Mouse (Mus musculus): ENCODE measurements around the gene Mpi. TPM values are rescaled to one million over a fixed set of nuclear protein-coding genes. Genes with fewer than 3 reads are reported as not detected.

The Mpi gene
- polyA plus RNA-seq, 1 experiment from 2014 or later: 81.2 TPM

- H3K27ac ChIP-seq: peak overlapping the region; percentile 66
- no peaks in the 10 kb centered on the region for H3K27me3 ChIP-seq (replicated peaks)
- WGBS: 12% methylated on average over 3 of the region's 3 CpGs
- no peak overlapping the region for H3K4me2 ChIP-seq
- no peak for ATAC-seq (replicated peaks)
- H3K9ac ChIP-seq: no peak overlapping the region
- H3K4me1 ChIP-seq: peaks cover 6% of the 10 kb centered on the region
- no peaks in the 10 kb centered on the region for H3K9me3 ChIP-seq
- H3K4me3 ChIP-seq: no peak overlapping the region
- H3K36me3 ChIP-seq (replicated peaks): no peaks in the 10 kb centered on the region
Observed at GRCm38 (mm10) chr9:57517113-57517512, 35.5 kb downstream of the Mpi start.

GRCm38 (mm10) chr9:57510577-57510976 is 42.0 kb downstream of the Mpi start:
- Histone ChIP-seq H3K4me1 (peaks cover 9% of the 10 kb centered on the region), H3K9me3 (no peaks in the 10 kb centered on the region), H3K27ac (no peak overlapping the region), H3K4me3 (no peak overlapping the region), H3K36me3 (replicated peaks) (no peaks in the 10 kb centered on the region), H3K27me3 (replicated peaks) (0 out of 2 replicates have a peak, but pooled peaks cover 4% of the 10 kb centered on the region), H3K9ac (no peak overlapping the region), H3K4me2 (no peak overlapping the region)
- WGBS: 59% methylated on average over 2 of the region's 2 CpGs
- ATAC-seq (replicated peaks): no peak

GRCm38 (mm10) chr9:57505700-57506099 is 46.9 kb downstream of the Mpi start:
- H3K27me3 ChIP-seq (replicated peaks): peaks cover 31% of the 10 kb centered on the region
- H3K4me1 ChIP-seq: peaks cover 56% of the 10 kb centered on the region
- H3K36me3 ChIP-seq (replicated peaks): no peaks in the 10 kb centered on the region
- H3K9me3 ChIP-seq: no peaks in the 10 kb centered on the region
- WGBS: 5% methylated on average over 8 of the region's 8 CpGs
- peak overlapping the region; percentile 7 for H3K4me3 ChIP-seq
- peak overlapping the region; percentile 98 for H3K4me2 ChIP-seq
- peak overlapping the region; percentile 77 for H3K27ac ChIP-seq
- ATAC-seq (replicated peaks): peak; percentile 92
- no peak overlapping the region for H3K9ac ChIP-seq

GRCm38 (mm10) chr9:57504891-57505290 is 47.7 kb downstream of the Mpi start:
- Histone ChIP-seq H3K4me1 (peaks cover 56% of the 10 kb centered on the region), H3K27me3 (replicated peaks) (peaks cover 36% of the 10 kb centered on the region), H3K9me3 (no peaks in the 10 kb centered on the region), H3K9ac (no peak overlapping the region; the same call in 1 of the 2 replicates), H3K36me3 (replicated peaks) (no peaks in the 10 kb centered on the region), H3K27ac (peak overlapping the region; percentile 77), H3K4me2 (peak overlapping the region; percentile 98), H3K4me3 (peak overlapping the region; percentile 47)
- 47% methylated on average over 10 of the region's 10 CpGs for WGBS
- no peak for ATAC-seq (replicated peaks)

GRCm38 (mm10) chr9:57504381-57504700 is 48.2 kb downstream of the Mpi start:
- no peaks in the 10 kb centered on the region for H3K36me3 ChIP-seq (replicated peaks)
- WGBS: 1% methylated on average over 34 of the region's 34 CpGs
- peak overlapping the region; percentile 77 for H3K27ac ChIP-seq
- H3K4me2 ChIP-seq: peak overlapping the region; percentile 98
- H3K4me3 ChIP-seq: peak overlapping the region; percentile 47
- H3K9ac ChIP-seq: peak overlapping the region; percentile 53
- ATAC-seq (replicated peaks): peak; percentile 57
- peaks cover 36% of the 10 kb centered on the region for H3K27me3 ChIP-seq (replicated peaks)
- H3K4me1 ChIP-seq: peaks cover 56% of the 10 kb centered on the region
- H3K9me3 ChIP-seq: no peaks in the 10 kb centered on the region

GRCm38 (mm10) chr9:57503622-57504380 is 48.8 kb downstream of the Mpi start, which contains the start of gene Rpp25:
Gene Rpp25 (plus strand): TSS chr9:57504026.
- H3K9me3 ChIP-seq: no peaks in the 10 kb centered on the region
- under 1% methylated on average over 46 of the region's 46 CpGs for WGBS
- peak within 1 kb of the TSS; percentile 47 for H3K4me3 ChIP-seq
- H3K4me1 ChIP-seq: peaks cover 56% of the 10 kb centered on the region
- peak within 1 kb of the TSS; percentile 77 for H3K27ac ChIP-seq
- peaks cover 36% of the 10 kb centered on the region for H3K27me3 ChIP-seq (replicated peaks)
- peak within 1 kb of the TSS; percentile 53 for H3K9ac ChIP-seq
- peak; percentile 61; the same call in 1 of the 2 replicates for ATAC-seq (replicated peaks)
- H3K36me3 ChIP-seq (replicated peaks): no peaks in the 10 kb centered on the region
- H3K4me2 ChIP-seq: peak within 1 kb of the TSS; percentile 98

GRCm38 (mm10) chr9:57502911-57503621 is 49.5 kb downstream of the Mpi start:
- Histone ChIP-seq H3K4me3 (peak overlapping the region; percentile 47), H3K9ac (peak overlapping the region; percentile 53; the same call in 1 of the 2 replicates), H3K27me3 (replicated peaks) (peaks cover 36% of the 10 kb centered on the region), H3K27ac (peak overlapping the region; percentile 77), H3K36me3 (replicated peaks) (no peaks in the 10 kb centered on the region), H3K4me2 (peak overlapping the region; percentile 98), H3K9me3 (no peaks in the 10 kb centered on the region), H3K4me1 (peaks cover 59% of the 10 kb centered on the region)
- ATAC-seq (replicated peaks): no peak
- WGBS: 5% methylated on average over 23 of the region's 23 CpGs

- Histone ChIP-seq H3K9ac (peak overlapping the region; percentile 38), H3K4me2 (peak overlapping the region; percentile 98), H3K27ac (peak overlapping the region; percentile 77), H3K4me3 (peak overlapping the region; percentile 27), H3K36me3 (replicated peaks) (no peaks in the 10 kb centered on the region), H3K9me3 (no peaks in the 10 kb centered on the region), H3K4me1 (peaks cover 59% of the 10 kb centered on the region), H3K27me3 (replicated peaks) (peaks cover 38% of the 10 kb centered on the region)
- no peak; the same call in 1 of the 2 replicates for ATAC-seq (replicated peaks)
- 2% methylated on average over 20 of the region's 20 CpGs for WGBS
Observed at GRCm38 (mm10) chr9:57501861-57502260, 50.7 kb downstream of the Mpi start.

GRCm38 (mm10) chr9:57501452-57501851 is 51.1 kb downstream of the Mpi start:
- Histone ChIP-seq H3K27ac (peak overlapping the region; percentile 77), H3K4me3 (peak overlapping the region; percentile 27), H3K36me3 (replicated peaks) (no peaks in the 10 kb centered on the region), H3K9ac (peak overlapping the region; percentile 38; the same call in 1 of the 2 replicates), H3K4me2 (peak overlapping the region; percentile 98), H3K4me1 (peaks cover 59% of the 10 kb centered on the region), H3K9me3 (no peaks in the 10 kb centered on the region), H3K27me3 (replicated peaks) (peaks cover 38% of the 10 kb centered on the region)
- WGBS: 3% methylated on average over 13 of the region's 13 CpGs
- ATAC-seq (replicated peaks): no peak

- H3K4me3 ChIP-seq: no peak overlapping the region
- peaks cover 16% of the 10 kb centered on the region for H3K27me3 ChIP-seq (replicated peaks)
- H3K4me1 ChIP-seq: peaks cover 31% of the 10 kb centered on the region
- no peaks in the 10 kb centered on the region for H3K9me3 ChIP-seq
- no peaks in the 10 kb centered on the region for H3K36me3 ChIP-seq (replicated peaks)
- no peak for ATAC-seq (replicated peaks)
- H3K9ac ChIP-seq: no peak overlapping the region
- WGBS: 47% methylated on average over 7 of the region's 7 CpGs
- H3K27ac ChIP-seq: peak overlapping the region; percentile 59; the same call in 1 of the 2 replicates
- no peak overlapping the region for H3K4me2 ChIP-seq
Observed at GRCm38 (mm10) chr9:57498536-57498935, 54.0 kb downstream of the Mpi start.

GRCm38 (mm10) chr9:57497236-57497635 is 55.3 kb downstream of the Mpi start:
- H3K4me1 ChIP-seq: peaks cover 18% of the 10 kb centered on the region
- no peak overlapping the region for H3K27ac ChIP-seq
- no peak for ATAC-seq (replicated peaks)
- H3K9me3 ChIP-seq: no peaks in the 10 kb centered on the region
- H3K27me3 ChIP-seq (replicated peaks): peaks cover 10% of the 10 kb centered on the region; the same call in 1 of the 2 replicates
- H3K4me3 ChIP-seq: no peak overlapping the region
- 73% methylated on average over 5 of the region's 5 CpGs for WGBS
- H3K9ac ChIP-seq: no peak overlapping the region
- H3K36me3 ChIP-seq (replicated peaks): no peaks in the 10 kb centered on the region
- no peak overlapping the region for H3K4me2 ChIP-seq

- 0 out of 2 replicates have a peak, but pooled peaks cover 2% of the 10 kb centered on the region for H3K27me3 ChIP-seq (replicated peaks)
Observed at GRCm38 (mm10) chr9:57494970-57495369, 57.6 kb downstream of the Mpi start.

More at GRCm38 (mm10) chr9:57494970-57495369, 57.6 kb downstream of the Mpi start:
- Histone ChIP-seq H3K4me2 (no peak overlapping the region), H3K4me3 (no peak overlapping the region), H3K9me3 (no peaks in the 10 kb centered on the region), H3K4me1 (peaks cover 3% of the 10 kb centered on the region; the same call in 1 of the 2 replicates), H3K36me3 (replicated peaks) (no peaks in the 10 kb centered on the region), H3K9ac (no peak overlapping the region), H3K27ac (no peak overlapping the region)
- ATAC-seq (replicated peaks): no peak

Measured in midbrain, embryonic 15.5 days (tissue).